Mouse (Mus musculus): Measurements from ENCODE around the gene Tmem63b. TPM values are rescaled to one million over a fixed set of nuclear protein-coding genes. Genes with fewer than 3 reads are reported as not detected.

Gene Tmem63b
- total and polyA plus RNA-seq, 2 experiments, result 23.0 to 99.2 TPM

DNA sequence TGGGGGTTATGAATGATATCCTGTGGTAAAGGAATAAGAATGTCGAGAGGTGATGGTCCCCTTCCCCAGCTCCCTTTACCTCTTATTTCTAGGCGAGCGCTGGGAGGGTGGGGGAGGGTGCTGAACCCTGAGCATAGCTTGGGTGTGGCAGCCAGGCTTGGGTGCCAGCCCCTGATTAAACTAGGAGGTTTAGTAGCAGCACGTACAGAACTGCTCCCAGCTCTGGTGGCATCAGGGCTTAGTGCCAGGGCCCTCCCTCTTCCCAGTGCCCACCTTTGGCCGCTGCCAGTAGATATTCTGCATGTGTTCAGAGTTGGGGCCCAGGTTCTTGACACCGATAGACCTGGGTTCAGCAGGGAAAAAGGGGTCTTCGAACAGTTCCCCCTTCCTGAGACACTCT, 33.5 kb downstream of the Tmem63b start:
- WGBS, result 80% methylated on average over 7 of the region's 7 CpGs
- no peaks in the 10 kb centered on the region for H3K27me3 ChIP-seq (ENCODE audit: control insufficient read depth, insufficient read depth, low read length)
- no peak overlapping the region for H3K27ac ChIP-seq (replicated peaks; ENCODE audit: insufficient read depth, low read depth, low read length)
- no peak for DNase-seq (ENCODE audit: extremely low read depth, low read depth, low spot score)
- no peak overlapping the region for H3K9ac ChIP-seq (ENCODE audit: low read depth, low read length)
- no peaks in the 10 kb centered on the region for H3K4me1 ChIP-seq (ENCODE audit: control insufficient read depth, insufficient read depth, low read length)
- H3K36me3 ChIP-seq (ENCODE audit: control insufficient read depth, insufficient read depth, low read length), result no peaks in the 10 kb centered on the region
- H3K79me2 ChIP-seq (ENCODE audit: control insufficient read depth, insufficient read depth, low read length), result no peaks in the 10 kb centered on the region
- TF ChIP-seq POLR2A (IDR thresholded peaks at IDR 0.05; ENCODE audit: extremely low read depth, insufficient read depth, low read length) (no peak), CTCF (IDR thresholded peaks at IDR 0.05; ENCODE audit: low read depth, low read length) (no peak)
- H3K4me3 ChIP-seq (ENCODE audit: insufficient read depth, low read depth, low read length), result no peak overlapping the region

DNA sequence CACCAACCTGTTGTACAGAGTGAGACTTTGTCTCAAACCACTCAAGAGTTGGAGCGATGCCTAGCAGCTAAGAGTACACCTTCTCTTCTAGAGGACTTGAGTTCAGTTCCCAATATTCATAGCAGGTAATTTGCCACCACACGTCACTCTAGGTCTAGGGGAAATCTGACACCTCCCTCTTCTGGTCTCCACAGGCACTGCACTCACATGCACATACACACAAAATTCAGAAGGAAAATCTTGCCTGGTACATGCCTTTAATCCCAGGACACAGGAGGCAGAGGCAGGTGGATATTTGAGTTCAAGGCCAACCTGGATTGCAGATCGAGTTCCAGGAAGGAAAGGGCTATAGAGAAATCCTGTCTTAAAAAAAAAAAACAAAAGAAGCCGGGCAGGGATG, 42.5 kb downstream of the Tmem63b start:
- H3K27ac ChIP-seq (replicated peaks; ENCODE audit: insufficient read depth, low read depth, low read length), result no peak overlapping the region
- WGBS, result 93% methylated on average over 4 of the region's 4 CpGs
- no peak overlapping the region for H3K4me3 ChIP-seq (ENCODE audit: insufficient read depth, low read depth, low read length)

GRCm38 (mm10) chr17:45642701-45643100, 44.0 kb downstream of the Tmem63b start:
- WGBS, result 28% methylated on average over 12 of the region's 12 CpGs
- Histone ChIP-seq H3K27me3 (ENCODE audit: control insufficient read depth, insufficient read depth, low read length) (no peaks in the 10 kb centered on the region), H3K79me2 (ENCODE audit: control insufficient read depth, insufficient read depth, low read length) (no peaks in the 10 kb centered on the region), H3K27ac (replicated peaks; ENCODE audit: insufficient read depth, low read depth, low read length) (no peak overlapping the region), H3K4me1 (ENCODE audit: control insufficient read depth, insufficient read depth, low read length) (peaks cover 4% of the 10 kb centered on the region; the same call in 1 of the 2 replicates), H3K4me3 (ENCODE audit: insufficient read depth, low read depth, low read length) (no peak overlapping the region), H3K9ac (ENCODE audit: low read depth, low read length) (0 out of 2 replicates have a peak overlapping the region, but pooled peaks have one; percentile 2), H3K36me3 (ENCODE audit: control insufficient read depth, insufficient read depth, low read length) (no peaks in the 10 kb centered on the region)
- peak; percentile 45 for DNase-seq (ENCODE audit: extremely low read depth, low read depth, low spot score)
- TF ChIP-seq CTCF (IDR thresholded peaks at IDR 0.05; ENCODE audit: low read depth, low read length), result peak; percentile 69
- no peak for TF ChIP-seq POLR2A (IDR thresholded peaks at IDR 0.05; ENCODE audit: extremely low read depth, insufficient read depth, low read length)

More for the DNA sequence above, 42.5 kb downstream of the Tmem63b start:
- H3K79me2 ChIP-seq (ENCODE audit: control insufficient read depth, insufficient read depth, low read length), result no peaks in the 10 kb centered on the region
- TF ChIP-seq POLR2A (IDR thresholded peaks at IDR 0.05; ENCODE audit: extremely low read depth, insufficient read depth, low read length), result no peak
- H3K4me1 ChIP-seq (ENCODE audit: control insufficient read depth, insufficient read depth, low read length), result peaks cover 4% of the 10 kb centered on the region; the same call in 1 of the 2 replicates
- no peaks in the 10 kb centered on the region for H3K36me3 ChIP-seq (ENCODE audit: control insufficient read depth, insufficient read depth, low read length)
- DNase-seq (ENCODE audit: extremely low read depth, low read depth, low spot score), result no peak
- no peaks in the 10 kb centered on the region for H3K27me3 ChIP-seq (ENCODE audit: control insufficient read depth, insufficient read depth, low read length)
- H3K9ac ChIP-seq (ENCODE audit: low read depth, low read length), result no peak overlapping the region

- H3K4me1 ChIP-seq (ENCODE audit: control insufficient read depth, insufficient read depth, low read length), result peaks cover 4% of the 10 kb centered on the region; the same call in 1 of the 2 replicates
- no peak overlapping the region for H3K4me3 ChIP-seq (ENCODE audit: insufficient read depth, low read depth, low read length)
- no peaks in the 10 kb centered on the region for H3K36me3 ChIP-seq (ENCODE audit: control insufficient read depth, insufficient read depth, low read length)
- H3K9ac ChIP-seq (ENCODE audit: low read depth, low read length), result no peak overlapping the region
- H3K27ac ChIP-seq (replicated peaks; ENCODE audit: insufficient read depth, low read depth, low read length), result no peak overlapping the region
- 60% methylated on average over 8 of the region's 8 CpGs for WGBS
- peak; percentile 60 for DNase-seq (ENCODE audit: extremely low read depth, low read depth, low spot score)
- TF ChIP-seq CTCF (IDR thresholded peaks at IDR 0.05; ENCODE audit: low read depth, low read length) (no peak), POLR2A (IDR thresholded peaks at IDR 0.05; ENCODE audit: extremely low read depth, insufficient read depth, low read length) (no peak)
- H3K79me2 ChIP-seq (ENCODE audit: control insufficient read depth, insufficient read depth, low read length), result no peaks in the 10 kb centered on the region
- H3K27me3 ChIP-seq (ENCODE audit: control insufficient read depth, insufficient read depth, low read length), result no peaks in the 10 kb centered on the region
These were observed 44.7 kb downstream of the Tmem63b start for GRCm38 (mm10) chr17:45641981-45642380.

- H3K4me3 ChIP-seq (ENCODE audit: insufficient read depth, low read depth, low read length), result no peak overlapping the region
- H3K36me3 ChIP-seq (ENCODE audit: control insufficient read depth, insufficient read depth, low read length), result no peaks in the 10 kb centered on the region
- no peak for TF ChIP-seq POLR2A (IDR thresholded peaks at IDR 0.05; ENCODE audit: extremely low read depth, insufficient read depth, low read length)
- no peak for TF ChIP-seq CTCF (IDR thresholded peaks at IDR 0.05; ENCODE audit: low read depth, low read length)
- peaks cover 4% of the 10 kb centered on the region; the same call in 1 of the 2 replicates for H3K4me1 ChIP-seq (ENCODE audit: control insufficient read depth, insufficient read depth, low read length)
- H3K27me3 ChIP-seq (ENCODE audit: control insufficient read depth, insufficient read depth, low read length), result no peaks in the 10 kb centered on the region
- 84% methylated on average over 16 of the region's 16 CpGs for WGBS
- H3K27ac ChIP-seq (replicated peaks; ENCODE audit: insufficient read depth, low read depth, low read length), result no peak overlapping the region
- H3K79me2 ChIP-seq (ENCODE audit: control insufficient read depth, insufficient read depth, low read length), result no peaks in the 10 kb centered on the region
- DNase-seq (ENCODE audit: extremely low read depth, low read depth, low spot score), result no peak
- H3K9ac ChIP-seq (ENCODE audit: low read depth, low read length), result no peak overlapping the region
These were observed 48.0 kb downstream of the Tmem63b start for GRCm38 (mm10) chr17:45638596-45639295.

- Histone ChIP-seq H3K36me3 (ENCODE audit: control insufficient read depth, insufficient read depth, low read length) (no peaks in the 10 kb centered on the region), H3K9ac (ENCODE audit: low read depth, low read length) (no peak overlapping the region), H3K4me3 (ENCODE audit: insufficient read depth, low read depth, low read length) (no peak overlapping the region), H3K79me2 (ENCODE audit: control insufficient read depth, insufficient read depth, low read length) (no peaks in the 10 kb centered on the region), H3K4me1 (ENCODE audit: control insufficient read depth, insufficient read depth, low read length) (peaks cover 2% of the 10 kb centered on the region; the same call in 1 of the 2 replicates), H3K27ac (replicated peaks; ENCODE audit: insufficient read depth, low read depth, low read length) (no peak overlapping the region), H3K27me3 (ENCODE audit: control insufficient read depth, insufficient read depth, low read length) (no peaks in the 10 kb centered on the region)
- TF ChIP-seq CTCF (IDR thresholded peaks at IDR 0.05; ENCODE audit: low read depth, low read length), result no peak
- no peak for TF ChIP-seq POLR2A (IDR thresholded peaks at IDR 0.05; ENCODE audit: extremely low read depth, insufficient read depth, low read length)
- 88% methylated on average over 5 of the region's 5 CpGs for WGBS
- DNase-seq (ENCODE audit: extremely low read depth, low read depth, low spot score), result no peak
These were observed 52.7 kb downstream of the Tmem63b start for GRCm38 (mm10) chr17:45634033-45634432.

All from liver, adult 2 months (tissue).